Mouse (Mus musculus): Measurements from ENCODE around the gene Lbp.

The Lbp gene

DNA sequence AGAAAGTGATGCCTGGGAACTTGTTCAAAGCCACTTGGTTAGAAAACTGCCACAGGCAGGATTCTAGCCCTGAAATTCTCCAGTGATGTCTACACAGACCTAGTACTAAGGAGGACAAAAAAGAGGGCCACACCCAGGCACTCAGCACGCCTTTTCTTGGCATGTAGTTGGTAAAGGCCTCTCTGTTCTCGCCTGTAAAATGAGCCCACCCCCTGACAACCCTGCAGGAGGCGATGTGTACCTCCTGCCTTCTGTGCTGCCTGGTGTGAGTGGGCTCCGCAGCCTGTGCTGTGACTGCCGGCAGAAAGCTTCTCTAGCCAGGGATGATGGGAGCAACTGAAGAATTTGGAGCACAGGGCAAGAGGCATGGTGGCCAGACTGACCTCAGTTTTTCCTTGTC lies 2.0 kb downstream of the Lbp start:
- no peak for DNase-seq (ENCODE audit: low spot score)

DNA sequence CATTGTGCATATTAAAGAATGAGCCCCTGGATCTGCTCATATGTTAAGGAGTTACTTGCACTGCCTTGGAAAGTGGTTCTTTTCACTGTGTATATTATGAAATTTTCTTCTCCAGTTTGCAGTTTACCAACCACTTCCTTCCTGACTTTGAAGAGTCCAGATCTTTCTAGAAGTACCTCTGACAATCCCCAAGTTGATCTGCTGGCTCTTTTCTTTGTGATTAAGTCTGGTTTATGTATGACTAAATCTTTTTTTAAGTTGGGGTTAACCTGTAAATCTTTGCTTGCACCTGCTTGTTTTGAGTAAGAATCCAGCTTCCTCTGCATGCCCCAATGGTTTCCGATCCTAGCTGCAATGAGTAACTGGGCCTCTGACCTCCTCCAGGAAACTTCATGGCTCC lies 6.8 kb downstream of the Lbp start:
- no peak for DNase-seq (ENCODE audit: low spot score)

DNA sequence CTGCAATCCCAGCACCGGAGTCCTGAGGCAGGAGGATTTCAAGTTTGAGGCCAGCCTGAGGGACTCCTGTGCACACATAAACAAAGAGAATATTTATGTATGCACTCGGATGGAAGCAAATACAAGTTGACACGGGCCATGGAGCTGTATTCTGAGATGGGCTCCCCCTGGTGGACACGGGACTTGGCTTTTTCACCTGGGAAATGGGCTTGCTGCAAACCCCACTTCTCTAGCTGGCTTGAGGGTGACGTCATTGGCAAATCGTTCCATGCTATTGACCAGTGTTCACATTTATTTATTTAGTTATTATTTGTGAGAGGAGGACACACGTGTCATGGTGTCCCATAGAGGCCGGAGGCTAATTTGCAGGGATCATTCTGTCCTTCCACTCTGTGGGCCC lies 10.1 kb downstream of the Lbp start:
- DNase-seq (ENCODE audit: low spot score): peak; percentile 60

DNA sequence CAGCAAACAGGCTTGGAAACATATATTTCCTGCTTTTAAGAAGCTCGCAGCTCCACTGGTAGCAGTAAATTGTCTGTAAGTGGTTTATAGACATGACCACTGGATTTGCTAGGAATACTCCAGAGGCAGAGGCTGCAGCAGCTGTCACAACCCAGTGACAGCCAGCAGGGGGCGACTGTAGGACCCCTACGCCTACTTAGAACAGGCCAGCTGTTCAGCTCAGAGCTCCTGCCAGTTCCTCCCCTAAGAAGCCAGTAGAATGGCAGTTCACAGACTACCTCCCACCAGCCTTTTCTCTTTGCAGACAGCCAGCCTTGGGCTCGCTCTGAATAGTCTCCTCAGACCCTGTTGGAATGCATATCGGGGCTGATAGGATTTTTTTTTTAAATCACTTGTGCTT lies 10.7 kb downstream of the Lbp start:
- DNase-seq (ENCODE audit: low spot score): peak; percentile 86

DNA sequence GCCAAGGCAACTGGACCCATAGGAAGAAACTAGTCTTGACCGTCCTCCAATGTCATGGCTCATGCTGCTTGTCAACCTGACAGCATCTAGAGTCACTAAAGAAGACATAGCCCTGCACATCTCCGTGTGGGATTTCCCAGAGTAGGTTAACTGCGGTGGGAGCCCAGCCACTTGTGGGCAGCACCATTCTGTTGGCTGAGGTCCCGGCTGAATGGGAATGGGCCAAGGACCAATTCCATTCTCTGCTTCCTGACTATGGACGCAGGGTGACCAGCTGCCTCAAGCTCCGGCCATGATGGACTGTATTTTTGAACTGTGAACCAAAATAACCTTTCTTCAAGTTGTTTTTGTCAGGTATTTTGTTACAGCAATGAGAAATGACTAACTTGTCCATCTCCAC lies 15.3 kb downstream of the Lbp start:
- DNase-seq (ENCODE audit: low spot score): no peak

DNA sequence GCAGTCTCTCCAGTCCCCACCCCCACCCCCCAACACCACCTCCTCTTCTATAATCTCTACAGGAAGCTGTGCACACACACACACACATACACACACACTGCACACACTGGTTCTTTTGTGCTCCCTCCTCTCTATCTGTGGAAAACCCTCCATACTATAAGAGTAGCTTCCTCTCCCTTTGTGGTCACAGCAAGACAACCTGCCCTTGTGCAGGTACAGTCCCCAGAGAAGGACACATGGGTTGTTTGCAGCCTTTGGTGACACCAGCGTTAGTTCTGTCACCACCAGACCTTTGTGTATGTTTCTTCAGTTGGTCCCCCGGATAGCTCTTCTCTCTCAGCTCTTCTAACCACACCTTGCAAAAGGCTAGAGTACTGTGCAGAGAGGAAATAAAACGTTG lies 16.6 kb downstream of the Lbp start:
- no peak for DNase-seq (ENCODE audit: low spot score)

DNA sequence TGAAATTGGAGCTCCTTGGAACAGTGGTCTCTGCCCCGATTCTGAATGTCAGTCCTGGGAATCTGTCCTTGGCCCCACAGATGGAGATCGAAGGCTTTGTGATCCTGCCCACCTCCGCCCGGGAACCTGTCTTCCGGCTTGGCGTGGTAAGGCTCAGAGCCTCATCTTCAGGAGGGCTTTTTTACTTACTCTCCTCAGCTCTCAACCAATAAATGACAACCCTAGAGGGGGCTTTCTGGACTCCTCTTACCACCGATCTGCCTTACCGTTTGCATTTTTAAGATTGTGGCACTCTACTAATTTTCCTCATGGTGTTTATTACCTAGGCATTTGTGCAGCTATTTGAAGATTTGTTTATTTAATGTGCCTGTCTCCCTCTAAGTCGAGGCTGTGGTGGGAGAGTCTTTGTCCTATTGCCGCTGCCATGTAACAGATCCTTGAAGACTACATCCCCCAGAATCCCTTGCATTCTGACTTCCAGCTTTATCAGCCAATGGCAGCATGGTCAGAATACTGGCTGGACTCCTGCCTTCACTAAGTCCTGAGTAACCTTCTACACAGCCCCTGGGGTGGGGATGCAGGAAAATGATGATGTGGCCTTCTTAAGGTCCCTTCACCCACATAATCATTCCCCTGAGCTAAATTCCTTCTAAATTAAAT lies 18.4 kb downstream of the Lbp start:
- DNase-seq (ENCODE audit: low spot score): no peak

DNA sequence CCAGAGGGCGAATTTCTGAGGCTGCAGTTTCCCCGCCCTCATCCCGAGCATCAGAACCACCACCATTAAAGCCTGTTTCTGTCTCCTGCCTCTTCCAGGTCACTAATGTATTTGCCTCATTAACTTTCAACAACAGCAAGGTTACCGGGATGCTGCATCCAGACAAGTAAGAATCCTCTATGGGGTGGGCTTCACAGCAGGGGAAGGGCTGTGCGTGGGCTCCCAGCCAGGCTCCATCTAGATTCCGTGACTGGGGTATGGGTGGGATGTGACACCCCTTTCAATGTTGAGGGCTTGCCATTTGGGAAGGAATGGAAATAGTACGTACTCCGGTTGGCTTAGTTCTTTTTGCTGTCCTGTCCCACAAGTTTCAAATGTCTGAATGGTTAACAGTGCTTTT lies 19.3 kb downstream of the Lbp start:
- no peak for DNase-seq (ENCODE audit: low spot score)

DNA sequence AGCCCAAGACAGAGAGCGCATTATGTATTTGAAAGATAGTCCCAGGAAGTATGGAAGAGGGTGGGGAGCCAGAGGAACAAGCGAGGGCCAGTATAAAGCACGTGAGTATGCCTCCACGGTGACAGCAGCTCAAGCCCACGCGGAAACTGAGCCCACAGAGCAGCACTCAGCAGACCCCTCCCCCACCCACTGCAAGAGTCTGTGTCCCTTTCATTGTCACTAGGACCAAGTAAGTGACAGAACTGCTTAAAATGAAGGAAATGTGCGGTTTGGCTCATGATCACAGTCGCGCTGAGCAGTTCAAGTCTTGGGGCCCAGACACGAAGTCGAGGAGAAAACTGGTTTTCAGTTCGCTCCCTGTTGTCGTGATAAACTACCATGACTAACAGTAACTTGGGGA lies 28.1 kb downstream of the Lbp start:
- no peak for DNase-seq (ENCODE audit: low spot score)

DNA sequence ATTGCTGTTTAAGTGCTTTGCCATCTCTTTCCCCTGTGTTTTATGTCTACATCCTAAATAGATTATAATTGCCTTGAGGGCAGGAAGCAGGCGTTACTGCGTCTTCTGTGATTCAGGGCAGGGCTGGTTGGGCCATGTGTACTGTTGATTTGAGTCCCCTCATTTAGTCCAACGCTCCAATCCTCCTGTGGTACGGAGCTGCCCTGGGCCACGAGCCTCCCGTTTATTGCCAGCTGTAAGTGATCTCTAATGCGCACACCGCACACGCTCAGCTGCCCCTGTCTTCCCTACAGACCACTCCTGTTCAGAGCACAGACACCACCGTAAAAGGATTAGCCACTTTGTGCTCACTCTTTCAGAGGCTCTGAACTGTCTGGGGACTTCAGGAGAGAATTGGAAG lies 31.4 kb downstream of the Lbp start:
- no peak for DNase-seq (ENCODE audit: low spot score)

DNA sequence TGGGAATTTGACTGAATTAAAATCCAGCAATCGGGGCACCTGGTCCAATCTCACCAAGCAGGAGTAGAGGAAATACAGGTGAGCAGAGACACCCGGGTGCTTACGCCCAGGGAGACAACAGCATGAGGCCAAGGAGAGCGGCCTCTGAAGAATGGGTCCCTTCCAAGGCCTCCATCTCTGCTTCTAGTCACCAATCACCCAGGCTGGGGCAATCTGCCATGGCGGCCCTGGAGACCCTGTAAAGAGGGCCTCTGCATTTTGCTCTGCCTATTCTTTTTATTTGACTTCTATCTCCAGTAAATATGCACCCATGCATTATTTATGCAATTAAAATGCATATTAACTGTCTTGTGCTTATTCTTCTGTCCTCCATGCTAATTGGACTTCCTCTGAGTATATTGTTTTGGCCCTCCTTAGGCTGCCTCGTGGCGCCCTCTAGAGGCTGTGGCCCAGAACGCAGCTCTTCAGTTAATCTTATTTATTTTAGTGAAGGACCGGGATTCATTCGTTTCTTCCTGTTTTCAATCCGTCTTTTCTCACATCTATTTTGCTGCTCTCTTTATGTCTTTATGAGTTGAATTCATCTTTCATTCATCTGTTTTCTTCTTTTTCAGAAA lies 33.8 kb downstream of the Lbp start:
- peak; percentile 87 for DNase-seq (ENCODE audit: low spot score)

DNA sequence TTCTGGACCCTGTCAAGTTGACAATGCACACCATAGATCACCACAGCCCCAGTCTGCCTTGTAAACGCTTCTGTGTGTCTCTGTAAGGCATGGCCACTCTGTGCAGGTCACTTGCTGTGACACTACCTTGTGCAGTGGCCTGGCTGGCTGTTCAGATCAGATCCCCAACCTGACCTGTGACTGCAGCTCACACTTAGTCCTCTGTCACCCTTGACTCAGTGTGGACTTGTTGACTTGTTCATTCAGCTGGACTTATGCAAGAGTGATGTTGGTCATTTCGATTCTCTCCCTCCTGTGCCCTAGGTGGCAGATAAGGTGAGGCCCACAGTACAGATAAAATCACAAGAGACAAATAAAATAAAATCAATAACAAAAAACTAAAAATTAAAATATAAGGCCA lies 35.0 kb downstream of the Lbp start:
- no peak for DNase-seq (ENCODE audit: low spot score)

DNA sequence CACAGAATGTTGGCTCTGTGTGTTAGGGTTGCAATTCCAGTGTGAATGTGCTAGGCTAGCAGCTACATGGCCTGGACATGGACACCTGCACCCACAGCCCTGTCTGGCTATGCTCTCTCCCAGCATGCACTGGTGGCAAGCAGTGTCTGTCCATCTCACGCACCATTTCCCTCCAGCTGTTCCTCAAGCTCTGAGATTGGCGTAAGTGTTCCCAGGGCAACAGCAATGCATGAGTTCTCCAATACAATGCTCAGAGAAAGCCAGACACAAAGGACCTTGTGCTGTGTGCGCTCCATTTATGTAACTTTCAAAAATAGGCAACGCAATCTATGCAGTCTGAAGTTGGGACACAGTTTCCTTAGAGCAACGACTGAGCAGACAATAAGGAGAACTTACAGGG lies 37.2 kb downstream of the Lbp start:
- no peak for DNase-seq (ENCODE audit: low spot score)

DNA sequence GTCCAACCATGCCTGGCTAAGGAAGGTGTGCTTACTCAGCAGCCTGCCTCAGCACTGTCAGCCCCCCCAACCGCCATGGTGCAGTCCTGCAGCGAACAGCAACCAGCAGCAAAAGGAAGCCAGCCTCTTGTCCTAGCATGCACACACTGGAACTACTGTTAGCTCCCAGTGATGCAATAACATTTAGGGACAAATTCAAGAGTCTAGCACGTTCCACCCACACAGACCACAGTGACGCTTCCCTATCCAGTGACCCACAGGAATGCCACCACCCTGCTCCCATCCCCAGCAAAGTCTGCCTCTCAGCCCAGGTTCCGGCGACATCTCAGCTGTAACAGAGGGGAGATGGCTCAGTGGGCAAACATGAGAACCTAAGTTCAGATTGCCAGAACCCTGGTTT lies 40.2 kb downstream of the Lbp start:
- DNase-seq (ENCODE audit: low spot score): no peak

DNA sequence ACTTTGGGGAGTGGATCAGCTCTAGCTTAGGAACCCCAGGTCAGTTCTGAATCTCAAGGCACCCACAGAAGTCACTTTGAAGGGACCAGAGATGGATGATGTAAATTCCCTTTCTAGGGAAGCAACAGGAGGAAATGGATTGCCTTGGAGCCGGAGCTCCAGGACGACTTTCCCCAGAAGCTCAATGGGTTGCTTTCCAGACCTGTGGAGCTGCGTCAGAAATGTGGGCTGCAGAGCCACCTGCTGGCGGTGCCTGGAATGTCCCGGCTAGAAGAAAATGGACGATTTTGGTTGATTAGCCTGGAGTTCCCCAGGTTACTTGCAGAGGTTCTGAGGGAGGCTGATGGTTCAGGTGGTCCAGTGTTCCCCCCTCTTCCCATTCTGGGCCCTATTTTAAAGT lies 41.6 kb downstream of the Lbp start:
- peak; percentile 83 for DNase-seq (ENCODE audit: low spot score)

DNA sequence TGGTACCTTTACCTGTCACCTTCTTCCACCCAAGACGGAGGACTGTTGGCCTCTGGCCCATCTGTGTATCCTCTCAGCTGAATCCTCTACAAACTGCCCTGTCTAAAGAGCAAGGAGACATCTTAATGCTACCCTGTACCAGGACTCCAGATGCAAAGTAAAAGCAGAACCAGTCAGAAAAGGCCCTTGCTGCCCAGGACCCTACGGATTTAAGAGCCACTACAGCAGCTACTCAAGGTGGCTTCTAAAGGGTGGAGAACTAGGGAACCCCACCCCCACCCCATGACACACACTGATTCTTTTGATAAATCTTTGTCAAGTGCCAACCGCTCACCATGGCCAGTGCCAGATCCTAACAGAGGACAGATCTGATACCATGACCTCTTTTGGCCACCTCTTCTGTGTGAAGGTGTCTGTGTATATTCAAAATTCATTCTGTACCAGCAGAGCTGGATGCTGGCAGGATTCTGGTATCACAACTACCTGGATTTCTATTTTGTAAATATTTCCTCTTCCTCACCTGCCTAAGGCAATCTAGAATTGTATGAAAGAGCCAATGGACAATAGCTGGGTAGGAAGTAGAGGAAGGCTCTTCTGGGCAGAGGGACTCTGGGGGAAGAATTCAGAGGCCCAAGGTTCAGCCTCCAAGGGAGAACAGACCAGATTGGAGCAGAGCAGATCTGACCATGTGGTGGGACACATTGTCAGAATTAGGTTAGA lies 46.7 kb downstream of the Lbp start:
- no peak for DNase-seq (ENCODE audit: low spot score)

DNA sequence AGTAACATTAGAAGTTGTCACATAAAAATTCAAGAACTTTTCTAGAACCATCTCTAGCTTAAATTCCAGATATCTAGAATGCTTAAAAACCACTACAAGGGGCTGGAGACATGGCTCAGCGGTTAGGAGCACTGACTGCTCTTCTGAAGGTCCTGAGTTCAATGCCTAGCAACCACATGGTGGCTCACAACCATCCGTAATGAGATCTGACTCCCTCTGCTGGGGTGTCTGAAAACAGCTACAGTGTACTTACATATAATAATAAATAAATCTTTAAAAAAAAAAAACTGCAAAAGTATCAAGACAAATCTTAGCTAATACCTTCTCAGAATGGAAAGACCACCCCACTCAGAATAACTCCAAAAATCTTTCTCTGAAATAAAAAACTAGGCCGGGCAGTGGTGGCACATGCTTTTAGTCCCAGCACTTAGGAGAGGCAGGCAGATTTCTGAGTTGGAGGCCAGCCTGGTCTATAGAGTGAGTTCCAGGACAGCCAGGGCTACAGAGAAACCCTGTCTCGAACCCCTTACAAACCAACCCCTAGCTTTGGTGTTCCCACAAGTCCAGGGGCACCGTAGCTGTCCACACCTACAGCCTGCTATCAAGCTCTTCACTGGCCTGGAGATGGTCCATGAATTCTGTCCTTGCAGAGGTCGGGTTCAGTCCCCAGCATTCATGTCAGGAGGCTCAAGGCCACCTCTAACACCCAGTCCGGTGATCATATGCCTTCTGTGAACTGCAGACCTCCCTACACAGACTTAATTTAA lies 48.2 kb downstream of the Lbp start:
- no peak for DNase-seq (ENCODE audit: low spot score)

DNA sequence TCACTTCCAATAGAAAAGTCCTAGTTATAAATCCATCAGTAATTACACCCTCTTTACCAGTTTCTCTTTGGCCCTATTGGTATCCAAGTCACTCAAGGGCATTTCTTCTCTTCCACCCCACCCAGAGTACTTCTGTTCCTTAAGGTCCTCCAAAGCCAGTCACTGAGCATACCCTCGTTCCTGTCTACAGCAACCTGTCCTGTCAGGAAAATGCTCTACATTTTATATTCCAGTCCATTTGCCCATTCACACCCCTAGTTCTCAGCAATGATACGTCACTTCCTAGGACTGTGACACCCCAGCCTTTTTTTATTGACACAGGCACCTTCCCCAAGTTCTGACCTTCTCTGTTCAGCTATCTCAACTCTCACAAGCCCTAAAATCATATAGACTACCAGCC lies 48.9 kb downstream of the Lbp start:
- no peak for DNase-seq (ENCODE audit: low spot score)

DNA sequence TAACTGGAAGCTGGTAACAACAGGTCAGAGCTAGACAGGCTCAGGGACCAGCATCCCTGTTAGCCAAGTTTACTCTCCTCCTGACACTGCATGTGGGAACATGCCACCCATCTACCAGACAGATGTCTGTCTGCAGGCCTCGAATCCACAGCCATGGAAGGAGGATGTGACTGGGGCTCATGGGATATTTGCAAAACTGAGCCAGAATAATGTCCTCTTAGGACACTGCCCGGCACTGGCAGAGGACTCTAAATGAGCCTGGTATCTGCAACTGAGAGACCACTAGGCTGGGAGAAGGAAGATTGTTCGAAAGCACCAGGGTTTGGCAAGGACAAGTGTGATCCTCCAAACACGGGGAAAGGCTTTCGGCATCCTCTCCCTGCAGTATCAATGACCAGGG lies 49.8 kb downstream of the Lbp start:
- no peak for DNase-seq (ENCODE audit: low spot score)

DNA sequence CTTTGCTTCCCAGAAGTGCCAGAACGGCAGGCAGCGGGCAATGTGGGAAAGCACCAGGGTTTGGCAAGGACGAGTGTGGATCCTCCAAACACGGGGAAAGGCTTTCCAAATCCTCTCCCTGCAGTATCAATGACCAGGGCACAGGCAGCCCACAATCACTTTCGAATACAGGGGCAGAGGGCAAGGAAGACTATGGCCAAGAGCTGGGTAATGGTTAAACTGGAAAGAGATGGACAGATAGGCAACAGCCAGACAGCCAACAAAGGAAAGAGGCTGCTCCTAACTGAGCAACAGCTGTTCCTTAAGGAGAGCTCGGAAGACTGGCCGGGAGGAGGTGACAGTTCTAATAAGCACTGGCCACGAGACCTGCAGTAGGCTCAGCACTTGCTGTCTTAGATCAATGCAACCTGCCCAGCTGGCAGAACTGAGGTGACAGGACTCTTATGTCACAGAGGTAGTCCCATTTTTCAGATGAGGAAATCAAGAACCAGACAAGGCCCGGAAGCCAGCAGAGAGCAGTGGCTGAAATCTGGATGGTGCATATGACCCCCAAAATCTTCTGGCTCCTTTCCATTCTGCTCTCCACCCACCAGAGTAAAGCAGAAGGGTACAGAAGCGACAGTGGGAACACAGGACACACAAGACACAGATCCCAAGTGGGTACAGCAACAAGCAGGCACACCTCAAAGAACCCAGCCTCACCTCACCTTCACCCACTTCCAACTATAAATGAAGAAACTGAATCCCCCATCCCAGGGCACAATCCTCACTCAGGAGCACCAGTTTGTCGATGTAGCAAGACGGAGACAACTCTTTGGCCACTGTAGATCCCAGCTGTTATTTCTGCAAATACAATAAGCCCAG lies 53.7 kb downstream of the Lbp start:
- no peak for DNase-seq (ENCODE audit: low spot score)

DNA sequence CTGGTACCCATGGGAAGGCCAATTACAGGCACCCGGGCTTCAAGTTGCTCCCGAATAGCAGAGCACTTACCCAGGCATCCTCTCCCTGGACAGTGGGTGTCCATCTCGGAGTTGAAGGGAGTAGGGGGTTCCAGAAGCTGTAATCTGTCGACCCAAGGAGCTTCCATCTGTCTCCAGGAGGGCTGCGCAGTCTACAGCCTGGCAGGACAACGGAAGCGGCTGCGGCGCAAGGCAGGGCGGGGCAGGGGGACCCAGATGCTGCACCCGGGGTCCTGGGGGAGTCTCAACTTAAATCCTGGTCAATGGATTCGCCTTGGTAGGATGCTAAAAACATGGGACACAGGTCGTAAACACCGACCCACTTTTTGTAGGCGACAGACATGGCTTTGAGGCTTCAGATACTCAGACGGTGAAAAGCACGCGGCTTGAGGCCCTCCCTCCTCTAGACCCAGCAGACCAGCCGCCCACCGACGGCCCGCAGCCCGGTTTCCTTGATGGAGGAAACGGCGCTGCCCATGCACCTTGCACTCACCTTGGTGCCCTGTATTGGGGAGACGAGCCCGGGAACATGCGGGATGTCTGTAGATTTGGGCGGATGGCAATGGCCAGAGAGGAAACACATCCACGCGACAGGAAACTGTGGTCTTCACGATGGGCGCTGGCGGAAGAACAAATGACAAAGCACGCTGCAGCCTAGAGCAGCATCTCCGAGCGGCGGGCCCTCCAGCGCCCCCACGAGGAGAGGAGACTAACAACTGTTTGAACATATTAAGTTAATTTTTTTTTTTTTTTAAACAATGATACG lies 54.8 kb downstream of the Lbp start:
- peak; percentile 92 for DNase-seq (ENCODE audit: low spot score)

Measured in testis, postnatal 10 days (tissue).